Comparison of ENCODE assay signal across 16 mouse cellular contexts in the genomic region with DNA sequence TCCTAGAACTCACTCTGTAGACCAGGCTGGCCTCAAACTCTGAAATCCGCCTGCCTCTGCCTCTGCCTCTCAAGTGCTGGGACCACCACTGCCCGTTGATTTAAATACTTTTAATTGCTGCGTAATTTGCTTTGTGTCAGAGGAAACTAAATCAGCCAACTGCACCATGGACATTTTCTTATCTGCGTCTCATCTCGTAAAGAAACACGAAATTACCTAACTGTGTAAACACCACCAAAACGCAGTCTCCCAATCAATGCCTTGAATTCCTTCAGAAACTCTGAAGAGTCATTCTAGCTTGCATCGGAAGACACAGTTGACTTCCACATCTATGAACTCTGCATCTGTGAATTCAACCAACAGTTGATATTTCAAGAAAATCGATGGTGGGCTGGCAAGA.
"Had no signal": no experiment of that assay in that cellular context is flagged by ENCODE, and none has a peak within 500 bp of the region (broad histone marks: within the 10 kb centered on the region; RNA-seq: fewer than 3 reads in every experiment).

No protein-coding gene starts in this region.

- H3K4me3 ChIP-seq: neural tube, embryonic 13.5 days; neural tube, embryonic 15.5 days; stomach, embryonic 15.5 days had no signal

- DNase-seq: retina, postnatal 1 day; right cerebral cortex, adult 18-20 months; right cerebral cortex, postnatal 14 days; right cerebral cortex, postnatal 25 days; right cerebral cortex, postnatal 4 days; spleen, adult 18-20 months; thymus, adult 18-20 months; thymus, adult 2 months; thymus, postnatal 14 days; thymus, postnatal 25 days; thymus, postnatal 36 days; thymus, postnatal 4 days had no signal

- H3K9ac ChIP-seq: neural tube, embryonic 13.5 days; neural tube, embryonic 15.5 days; stomach, embryonic 15.5 days had no signal

- H3K9me3 ChIP-seq: neural tube, embryonic 13.5 days; neural tube, embryonic 15.5 days; stomach, embryonic 15.5 days had no signal

- H3K4me2 ChIP-seq: neural tube, embryonic 13.5 days; neural tube, embryonic 15.5 days; stomach, embryonic 15.5 days had no signal

- H3K27me3 ChIP-seq: neural tube, embryonic 13.5 days; neural tube, embryonic 15.5 days; stomach, embryonic 15.5 days had no signal

- H3K27ac ChIP-seq: neural tube, embryonic 13.5 days; neural tube, embryonic 15.5 days; stomach, embryonic 15.5 days; stomach, postnatal 0 days had no signal
